Mouse (Mus musculus) splenic B cell, adult 2 months (primary cell): ENCODE results near the gene Ppp6r1.

Experiments used
- DNase-seq: peaks from one replicate; pipeline ENCODE4 v3.0.0-alpha.2; 2011; ENCODE audit warnings: low read depth, low spot score
- H3K27me3 ChIP-seq: 2 replicates; pipeline ENCODE4 v1.6.1; 2012; ENCODE audit warnings: mild to moderate bottlenecking, low read length, moderate library complexity, mixed read lengths; ENCODE audit not compliant: control insufficient read depth, poor library complexity, insufficient read depth, severe bottlenecking
- H3K36me3 ChIP-seq: 2 replicates; pipeline ENCODE4 v1.6.1; 2012; ENCODE audit warnings: mild to moderate bottlenecking, low read length, moderate library complexity, mixed read lengths; ENCODE audit not compliant: control insufficient read depth, poor library complexity, insufficient read depth, severe bottlenecking

Ppp6r1 gene

GRCm38 (mm10) chr7:4651581-4651980 lies 7.2 kb downstream of the Ppp6r1 start:
- peak; percentile 64 for DNase-seq
- H3K36me3 ChIP-seq = peaks cover 2% of the 10 kb centered on the region
- no peaks in the 10 kb centered on the region for H3K27me3 ChIP-seq

GRCm38 (mm10) chr7:4647992-4648391 lies 10.8 kb downstream of the Ppp6r1 start:
- Histone ChIP-seq H3K36me3 (peaks cover 2% of the 10 kb centered on the region), H3K27me3 (no peaks in the 10 kb centered on the region)
- peak; percentile 26 for DNase-seq

- peak; percentile 82 for DNase-seq
- peaks cover 4% of the 10 kb centered on the region for H3K36me3 ChIP-seq
- H3K27me3 ChIP-seq = no peaks in the 10 kb centered on the region
Measured at GRCm38 (mm10) chr7:4647291-4647690, 11.5 kb downstream of the Ppp6r1 start.

GRCm38 (mm10) chr7:4646806-4647205 lies 12.0 kb downstream of the Ppp6r1 start:
- no peak for DNase-seq
- Histone ChIP-seq H3K27me3 (no peaks in the 10 kb centered on the region), H3K36me3 (peaks cover 8% of the 10 kb centered on the region)

- Histone ChIP-seq H3K27me3 (no peaks in the 10 kb centered on the region), H3K36me3 (peaks cover 21% of the 10 kb centered on the region)
- DNase-seq = no peak
Measured at GRCm38 (mm10) chr7:4643225-4643624, 15.6 kb downstream of the Ppp6r1 start.

GRCm38 (mm10) chr7:4641956-4642355 lies 16.9 kb downstream of the Ppp6r1 start:
- DNase-seq = no peak
- peaks cover 29% of the 10 kb centered on the region for H3K36me3 ChIP-seq
- H3K27me3 ChIP-seq = no peaks in the 10 kb centered on the region

GRCm38 (mm10) chr7:4641155-4641554 lies 17.7 kb downstream of the Ppp6r1 start:
- peaks cover 27% of the 10 kb centered on the region for H3K36me3 ChIP-seq
- H3K27me3 ChIP-seq = no peaks in the 10 kb centered on the region
- DNase-seq = no peak

- no peak for DNase-seq
- peaks cover 43% of the 10 kb centered on the region for H3K36me3 ChIP-seq
- no peaks in the 10 kb centered on the region for H3K27me3 ChIP-seq
Measured at GRCm38 (mm10) chr7:4636179-4636578, 22.6 kb downstream of the Ppp6r1 start.

- H3K36me3 ChIP-seq = peaks cover 25% of the 10 kb centered on the region
- H3K27me3 ChIP-seq = no peaks in the 10 kb centered on the region
- no peak for DNase-seq
Measured at GRCm38 (mm10) chr7:4631031-4631430, 27.8 kb downstream of the Ppp6r1 start, which contains the start of gene Tmem86b. Gene Tmem86b, minus strand, starts transcription at chr7:4631422.

- peaks cover 23% of the 10 kb centered on the region for H3K36me3 ChIP-seq
- DNase-seq = no peak
- no peaks in the 10 kb centered on the region for H3K27me3 ChIP-seq
Measured at GRCm38 (mm10) chr7:4630198-4630597, 28.6 kb downstream of the Ppp6r1 start.

- Histone ChIP-seq H3K27me3 (no peaks in the 10 kb centered on the region), H3K36me3 (peaks cover 19% of the 10 kb centered on the region)
Measured at GRCm38 (mm10) chr7:4629586-4629985, 29.2 kb downstream of the Ppp6r1 start.

GRCm38 (mm10) chr7:4625928-4626327 lies 32.9 kb downstream of the Ppp6r1 start:
- H3K36me3 ChIP-seq = peaks cover 1% of the 10 kb centered on the region; the same call in 1 of the 2 replicates
- H3K27me3 ChIP-seq = no peaks in the 10 kb centered on the region
- peak; percentile 14 for DNase-seq

More at GRCm38 (mm10) chr7:4629586-4629985, 29.2 kb downstream of the Ppp6r1 start:
- no peak for DNase-seq

GRCm38 (mm10) chr7:4624343-4624742 lies 34.5 kb downstream of the Ppp6r1 start:
- Histone ChIP-seq H3K27me3 (no peaks in the 10 kb centered on the region), H3K36me3 (no peaks in the 10 kb centered on the region)
- peak; percentile 54 for DNase-seq

- no peaks in the 10 kb centered on the region for H3K27me3 ChIP-seq
- H3K36me3 ChIP-seq = no peaks in the 10 kb centered on the region
- DNase-seq = peak; percentile 82
Measured at GRCm38 (mm10) chr7:4623544-4624189, 35.2 kb downstream of the Ppp6r1 start.

- Histone ChIP-seq H3K36me3 (no peaks in the 10 kb centered on the region), H3K27me3 (no peaks in the 10 kb centered on the region)
- DNase-seq = peak; percentile 51
Measured at GRCm38 (mm10) chr7:4619979-4620378, 38.8 kb downstream of the Ppp6r1 start.
